Mouse (Mus musculus): ENCODE measurements around the gene Hbb-y.
"Not testable (repeated sequence)": the region's sequence is repeated elsewhere in the genome, so short reads cannot be mapped to it uniquely, and the experiment has no call there.

Hbb-y gene

DNA sequence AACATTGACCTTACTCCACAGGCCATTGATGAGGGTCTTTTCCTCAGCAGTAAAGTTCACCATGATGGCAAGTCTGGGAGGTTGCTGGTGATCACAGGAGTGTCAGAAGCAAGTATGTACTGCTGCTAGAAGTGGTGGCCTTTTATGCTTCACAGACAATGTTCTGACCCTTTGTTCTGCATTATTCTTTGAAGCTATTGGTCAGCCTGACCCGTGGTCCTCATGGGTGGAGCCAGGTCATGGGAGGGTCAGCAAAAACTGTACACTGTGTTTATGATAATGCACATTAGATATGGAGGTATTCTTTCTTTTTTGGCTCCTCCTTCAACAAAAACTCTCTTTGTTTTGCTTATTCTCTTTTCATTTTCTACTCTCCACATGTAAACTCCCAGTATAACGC, at the start of gene Hbb-y:
TSS of gene Hbb-y (minus strand) at position 127 of the 400 bp plus-strand sequence.
- DNase-seq (ENCODE audit: low spot score in 2 of 2), result no peak

DNA sequence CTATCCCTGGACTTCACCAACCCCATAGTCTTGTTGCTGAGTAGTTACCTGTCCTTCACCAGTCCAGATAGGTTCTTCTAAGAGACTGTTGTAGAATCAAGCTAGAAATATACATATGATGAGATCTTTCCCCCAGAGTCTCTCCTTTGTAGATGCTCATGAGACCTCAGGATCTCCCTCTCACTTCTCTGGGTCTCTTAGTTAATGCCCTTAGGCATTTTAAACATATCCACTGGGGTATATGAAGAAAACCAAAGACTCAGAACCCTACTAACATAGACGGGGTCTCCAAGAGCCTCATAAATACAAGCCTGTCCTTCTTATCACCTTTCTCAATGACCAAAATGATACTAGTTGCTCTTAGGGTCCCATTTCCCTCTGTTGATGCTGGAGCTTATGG, 41.4 kb upstream of the Hbb-y start, which contains the start of gene Olfr64:
TSS of gene Olfr64 (minus strand) at position 101 of the 400 bp plus-strand sequence.
- DNase-seq (ENCODE audit: low spot score in 2 of 2), result no peak

DNA sequence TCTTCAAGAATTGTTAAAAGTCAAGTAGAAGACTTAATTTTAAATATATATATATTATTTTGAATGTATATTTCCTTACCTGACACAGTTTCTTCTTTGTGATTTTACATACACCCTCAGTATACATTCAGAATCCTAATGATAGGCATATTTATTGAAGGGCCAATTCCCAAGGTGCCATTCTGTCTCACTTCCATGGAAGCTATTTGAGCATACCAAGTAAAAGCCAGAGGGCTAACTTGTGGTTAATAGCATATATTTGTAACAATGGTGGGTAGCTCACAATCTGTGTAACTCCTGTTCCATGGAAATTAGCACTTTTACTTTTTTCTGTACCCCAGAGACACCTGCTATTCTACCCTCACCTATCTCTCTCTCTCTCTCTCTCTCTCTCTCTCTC, 33.1 kb upstream of the Hbb-y start, which contains the start of gene Olfr66:
TSS of gene Olfr66 (minus strand) at position 101 of the 400 bp plus-strand sequence.
- DNase-seq (ENCODE audit: low spot score in 2 of 2), result no peak

DNA sequence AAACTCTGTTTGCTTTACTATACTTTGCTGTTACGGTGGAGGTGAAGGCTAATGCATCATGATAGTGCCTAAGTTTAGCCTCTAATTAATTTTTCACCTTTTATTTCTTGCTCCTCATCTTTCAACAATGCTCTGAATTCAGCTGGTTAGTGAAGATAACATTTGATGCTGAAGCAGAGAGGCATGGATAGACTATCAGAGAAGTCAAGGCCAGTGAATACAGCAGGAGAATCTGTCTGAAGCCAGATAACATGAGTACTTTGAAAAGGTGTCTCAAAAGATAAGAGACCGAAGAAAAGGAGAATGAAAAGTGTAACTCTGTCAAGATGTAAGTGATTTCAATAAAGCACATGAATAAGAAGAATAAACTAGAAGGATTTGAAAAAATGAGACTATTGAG, 24.1 kb upstream of the Hbb-y start:
- DNase-seq (ENCODE audit: low spot score in 2 of 2), result no peak

DNA sequence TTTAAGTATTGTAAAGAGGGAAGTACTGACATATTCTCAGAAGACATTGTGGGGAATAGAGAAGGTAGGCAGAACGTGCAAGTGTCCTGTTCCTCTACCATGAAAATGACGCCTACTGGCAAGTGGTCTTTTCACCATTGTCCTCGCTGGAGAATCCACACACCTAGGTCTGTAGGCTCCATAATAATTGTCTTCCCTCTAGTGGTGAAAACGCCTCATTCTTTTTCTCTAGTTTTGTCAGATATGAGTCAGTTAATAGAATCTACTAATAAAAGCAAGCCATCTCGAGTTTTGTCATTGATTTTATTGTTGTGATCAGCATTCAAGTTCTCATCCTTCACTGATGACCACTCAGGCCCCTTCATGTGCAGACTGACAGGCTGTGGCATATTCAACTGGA, 21.4 kb upstream of the Hbb-y start:
- no peak for DNase-seq (ENCODE audit: low spot score in 2 of 2)

DNA sequence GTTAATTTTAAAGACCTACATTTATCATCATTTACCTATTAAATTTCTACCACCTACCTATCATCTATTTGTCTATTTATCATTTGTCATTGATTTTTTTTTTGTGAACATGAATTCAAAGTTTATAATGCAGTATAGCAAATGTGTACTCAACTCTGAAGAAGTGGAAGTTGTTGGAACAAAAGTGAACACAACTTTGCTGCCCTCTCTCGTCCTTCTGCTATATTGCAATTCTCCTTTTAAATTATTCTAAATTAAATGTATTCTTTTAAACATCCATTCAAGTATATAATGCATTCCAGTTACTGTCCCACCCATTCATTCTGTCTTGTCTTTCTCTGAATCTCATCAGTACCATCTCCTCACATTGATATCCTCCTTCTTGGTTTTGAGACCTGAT, 20.0 kb upstream of the Hbb-y start:
- no peak for DNase-seq (ENCODE audit: low spot score in 2 of 2)

DNA sequence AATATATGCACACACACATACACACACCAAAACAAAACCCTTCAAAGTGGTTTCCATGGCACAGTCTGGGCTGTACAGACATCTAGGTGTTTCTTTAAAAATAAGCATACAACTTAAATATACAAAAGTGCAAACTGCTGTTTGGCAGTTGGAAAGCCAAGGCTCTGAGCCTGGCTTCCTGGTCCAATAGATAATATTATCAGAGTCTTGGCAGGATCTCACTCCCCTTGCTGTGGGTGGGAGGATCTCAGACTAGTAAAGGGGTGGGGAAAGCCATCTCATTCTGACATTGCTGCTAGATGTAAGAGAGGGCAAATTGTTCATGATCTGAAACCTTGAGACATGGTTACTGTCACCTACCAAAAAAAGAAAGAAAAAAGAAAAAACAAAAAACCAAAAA, 17.7 kb upstream of the Hbb-y start:
- DNase-seq (ENCODE audit: low spot score in 2 of 2), result no peak

DNA sequence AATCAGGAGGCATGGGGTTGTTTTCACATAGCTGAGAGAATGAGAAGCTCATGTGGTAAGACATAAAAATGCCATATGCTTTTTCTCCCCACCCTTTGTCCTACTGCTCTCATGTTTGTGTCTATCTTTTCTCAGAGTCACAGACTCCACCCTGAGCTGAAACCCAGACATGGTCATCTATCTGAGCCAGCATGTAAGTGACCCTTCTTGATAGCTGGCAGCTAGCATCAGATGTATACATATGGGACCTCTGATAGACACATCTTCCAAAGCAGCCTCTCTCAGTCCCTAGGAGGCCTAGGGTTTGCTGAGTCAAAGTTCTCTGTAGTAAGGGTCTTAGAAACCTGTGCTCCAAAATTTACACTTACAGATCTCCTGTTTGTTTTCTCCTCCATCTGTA, 12.7 kb upstream of the Hbb-y start:
- DNase-seq (ENCODE audit: low spot score in 2 of 2), result no peak

DNA sequence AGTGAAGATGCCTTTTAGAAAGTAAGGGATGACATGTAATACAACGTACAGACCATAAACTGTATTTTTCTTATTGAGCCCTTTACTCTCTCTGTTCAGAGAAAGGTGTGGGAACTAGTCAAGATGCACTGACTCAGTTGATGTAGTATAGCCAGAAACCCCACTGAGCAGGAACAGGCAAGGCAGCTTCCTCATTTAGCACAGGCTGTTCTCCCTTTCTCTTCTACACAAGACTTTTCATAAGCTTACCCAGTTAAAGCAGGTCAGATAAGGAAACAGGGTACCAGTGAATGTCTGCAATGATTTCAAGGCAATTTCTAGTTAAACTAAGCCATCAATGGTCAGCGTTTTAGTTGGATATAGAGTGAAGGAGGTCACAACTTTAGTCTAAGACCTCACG, 8.5 kb upstream of the Hbb-y start:
- no peak for DNase-seq (ENCODE audit: low spot score in 2 of 2)

DNA sequence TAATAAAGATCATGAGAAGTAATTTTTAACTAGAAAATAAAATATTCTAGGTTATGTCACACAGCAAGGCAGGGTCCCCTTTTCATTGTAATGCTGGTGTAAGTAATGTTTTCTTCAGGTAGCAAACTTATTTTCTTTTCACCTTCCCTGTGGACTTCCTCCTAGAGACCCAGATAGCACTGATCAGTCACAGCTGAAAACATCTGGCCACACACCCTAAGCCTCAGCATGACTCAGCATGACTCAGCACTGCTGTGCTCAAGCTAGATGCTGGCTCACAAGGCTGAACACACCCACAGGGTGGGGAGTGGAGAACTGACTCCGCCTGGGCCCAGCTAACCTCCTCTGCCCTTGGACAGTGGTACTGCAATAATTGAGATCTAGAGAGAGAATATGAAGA, 7.8 kb upstream of the Hbb-y start:
- DNase-seq (ENCODE audit: low spot score in 2 of 2), result no peak

DNA sequence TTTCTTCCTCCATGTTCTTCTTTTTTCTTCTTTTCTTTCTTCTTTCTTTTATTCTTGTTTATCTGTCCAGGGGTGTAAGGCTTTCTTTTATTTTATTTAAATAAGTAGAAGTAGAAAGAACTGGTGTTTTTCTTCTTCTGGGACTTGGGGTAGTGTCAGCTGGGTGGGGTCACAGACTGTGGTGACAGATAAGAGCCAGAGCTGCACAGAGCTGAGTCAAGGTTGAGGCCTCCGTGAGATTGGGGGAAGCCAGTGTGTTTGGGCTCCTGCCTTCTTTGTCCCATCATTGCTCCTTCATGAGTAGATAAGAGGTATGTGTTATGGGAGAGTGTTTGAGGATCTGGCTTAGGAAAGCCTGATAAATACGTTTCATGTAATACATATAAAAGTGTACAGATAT, 6.1 kb upstream of the Hbb-y start:
- DNase-seq (ENCODE audit: low spot score in 2 of 2), result no peak

DNA sequence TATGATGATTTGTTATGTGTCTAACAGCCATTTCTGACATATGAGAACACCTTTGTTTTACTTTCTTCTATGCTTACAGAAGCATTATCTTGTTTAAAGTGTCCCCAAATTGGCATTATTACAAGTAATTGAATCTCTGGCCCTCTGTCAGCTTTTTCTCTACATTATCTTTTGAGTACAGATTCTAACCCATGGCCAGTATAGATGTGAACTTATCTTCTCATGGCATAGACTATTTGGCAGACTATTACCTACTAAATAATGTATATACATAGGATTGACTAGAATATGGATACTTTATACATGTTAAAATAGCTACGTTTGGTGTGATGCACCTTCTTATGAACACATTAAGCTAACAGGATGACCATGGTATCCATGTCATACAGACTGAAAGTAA, 1.7 kb upstream of the Hbb-y start:
- no peak for DNase-seq (ENCODE audit: low spot score in 2 of 2)

DNA sequence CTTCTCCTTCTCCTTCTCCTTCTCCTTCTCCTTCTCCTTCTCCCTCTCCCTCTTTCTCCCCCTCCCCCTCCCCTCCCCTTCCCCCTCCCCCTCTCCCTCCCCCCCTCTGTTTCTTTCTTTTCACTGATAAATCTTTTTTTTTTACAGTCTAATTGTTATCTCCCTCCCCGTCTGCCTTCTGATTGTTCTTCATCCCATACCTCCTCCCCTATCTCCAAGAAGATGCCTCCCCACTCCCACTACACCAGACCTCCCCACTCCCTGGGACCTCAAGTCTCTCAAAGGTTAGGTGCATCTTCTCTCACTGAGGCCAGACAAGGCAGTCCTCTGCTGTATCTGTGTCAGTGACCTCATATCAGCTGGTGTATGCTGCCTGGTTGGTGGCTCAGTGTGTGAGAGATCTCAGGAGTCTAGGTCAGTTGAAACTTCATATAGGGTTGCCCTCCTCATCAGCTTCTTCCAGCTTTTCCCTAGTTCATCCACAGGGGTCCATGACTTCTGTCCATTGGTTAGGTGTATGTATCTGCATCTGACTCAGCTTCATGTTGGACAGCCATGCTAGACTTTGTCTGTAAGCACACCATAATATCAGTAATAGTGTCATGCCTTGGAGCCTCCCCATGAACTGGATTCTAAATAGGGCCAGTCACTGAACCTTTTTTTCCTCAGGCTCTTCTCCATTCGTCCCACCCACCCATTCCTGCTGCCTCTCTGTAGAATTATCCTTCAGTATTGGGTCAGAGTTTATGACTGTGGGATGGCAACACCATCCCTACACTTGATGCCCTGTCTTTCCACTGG, 8.3 kb downstream of the Hbb-y start:
- DNase-seq (ENCODE audit: low spot score in 2 of 2), result no peak

DNA sequence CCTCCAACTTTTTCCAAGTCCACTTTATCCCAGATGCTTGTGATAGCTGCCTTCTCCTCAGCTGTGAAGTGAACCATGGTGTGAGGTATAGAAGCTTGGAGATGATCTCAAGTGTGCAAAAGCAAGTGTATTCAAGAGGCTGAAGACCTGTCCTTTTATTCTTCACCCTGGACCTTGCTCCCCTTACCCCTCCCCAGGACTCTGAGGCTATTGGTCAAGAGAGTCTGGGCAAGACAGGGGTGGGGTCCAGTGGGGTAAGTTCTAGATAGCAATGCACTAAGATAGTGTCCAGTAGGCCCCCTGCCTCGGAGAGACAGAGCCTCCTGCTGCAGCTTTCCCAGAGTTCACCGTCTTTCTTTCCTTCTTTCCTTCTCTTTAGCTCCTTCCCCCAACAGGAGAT, 10.0 kb downstream of the Hbb-y start, which contains the start of gene Hbb-bh1:
TSS of gene Hbb-bh1 (minus strand) at position 131 of the 400 bp plus-strand sequence.
- no peak for DNase-seq (ENCODE audit: low spot score in 2 of 2)

DNA sequence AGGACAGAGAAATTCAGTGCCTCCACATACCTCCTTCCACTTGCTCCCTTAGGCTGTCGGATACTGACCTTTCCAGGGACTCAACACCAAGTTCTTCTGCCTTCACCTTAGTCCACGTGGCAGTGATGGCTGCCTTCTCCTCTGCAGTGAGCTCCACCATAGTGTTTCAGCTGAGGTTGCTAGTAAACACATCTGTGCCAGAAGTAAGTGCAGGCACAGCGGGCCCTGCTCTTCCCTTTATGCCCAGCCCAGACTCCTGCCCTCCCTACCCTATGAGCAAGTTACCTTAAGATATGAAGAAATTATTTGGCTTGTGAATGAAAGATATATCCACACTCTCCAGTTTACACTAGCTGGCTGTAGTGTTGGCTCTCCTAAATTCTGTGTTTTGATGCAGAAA, 12.7 kb downstream of the Hbb-y start, which contains the start of gene Hbb-bh2:
TSS of gene Hbb-bh2 (minus strand) at position 253 of the 400 bp plus-strand sequence.
- DNase-seq (ENCODE audit: low spot score in 2 of 2), result no peak

DNA sequence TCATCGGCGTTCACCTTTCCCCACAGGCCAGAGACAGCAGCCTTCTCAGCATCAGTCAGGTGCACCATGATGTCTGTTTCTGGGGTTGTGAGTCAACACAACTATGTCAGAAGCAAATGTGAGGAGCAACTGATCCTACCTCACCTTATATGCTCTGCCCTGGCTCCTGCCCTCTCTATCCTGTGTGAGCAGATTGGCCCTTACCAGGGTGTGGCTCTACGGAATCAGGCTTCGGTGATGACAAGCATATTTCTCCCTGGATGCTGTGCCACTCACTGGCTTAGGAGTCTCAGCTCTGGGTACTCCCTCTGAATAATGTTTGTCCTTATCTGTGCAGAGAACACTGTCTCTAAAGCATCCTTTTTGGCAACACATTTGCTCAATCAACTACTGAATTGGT, 25.2 kb downstream of the Hbb-y start, which contains the start of gene Hbb-bs:
TSS of gene Hbb-bs (minus strand) at position 289 of the 400 bp plus-strand sequence.
- no peak for DNase-seq (ENCODE audit: low spot score in 2 of 2)

DNA sequence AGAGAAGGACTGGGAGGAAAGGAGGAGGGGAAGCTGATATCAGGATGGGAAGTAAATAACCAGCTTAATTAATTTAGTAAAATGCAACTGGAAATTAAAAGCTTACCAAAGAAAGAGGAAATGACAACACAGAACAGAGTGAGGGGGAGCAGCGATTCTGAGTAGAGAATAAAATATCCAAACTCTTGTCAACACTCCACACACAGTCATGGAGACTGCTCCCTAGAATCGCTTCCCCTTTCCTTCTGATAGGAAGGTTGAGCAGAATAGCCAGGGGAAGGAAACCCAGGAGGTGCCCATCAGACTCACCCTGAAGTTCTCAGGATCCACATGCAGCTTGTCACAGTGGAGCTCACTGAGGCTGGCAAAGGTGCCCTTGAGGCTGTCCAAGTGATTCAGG, 25.9 kb downstream of the Hbb-y start:
- not testable (repeated sequence) for DNase-seq (ENCODE audit: low spot score in 2 of 2)

DNA sequence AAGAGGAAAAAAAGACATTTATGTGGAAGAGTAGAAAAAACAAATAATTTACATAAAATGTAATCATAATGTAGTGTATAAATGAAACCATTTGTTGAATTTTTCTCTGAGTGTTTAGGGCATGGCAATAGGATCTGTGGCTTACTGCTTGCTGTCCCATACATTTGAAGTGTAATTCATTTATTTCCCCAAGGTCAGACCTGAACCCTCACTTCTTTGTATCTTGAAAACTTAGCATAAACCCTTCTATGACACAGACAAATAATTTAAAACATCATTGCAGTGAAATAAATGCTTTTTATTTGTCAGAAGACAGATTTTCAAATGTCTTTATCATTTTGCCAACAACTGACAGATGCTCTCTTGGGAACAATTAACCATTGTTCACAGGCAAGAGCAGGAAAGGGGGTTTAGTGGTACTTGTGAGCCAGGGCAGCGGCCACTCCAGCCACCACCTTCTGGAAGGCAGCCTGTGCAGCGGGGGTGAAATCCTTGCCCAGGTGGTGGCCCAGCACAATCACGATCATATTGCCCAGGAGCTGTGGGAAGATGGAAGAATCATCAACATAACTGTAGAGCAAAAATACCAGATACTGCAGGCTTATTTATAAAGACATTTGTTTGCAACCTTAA, 26.6 kb downstream of the Hbb-y start:
- DNase-seq (ENCODE audit: low spot score in 2 of 2), result no peak

DNA sequence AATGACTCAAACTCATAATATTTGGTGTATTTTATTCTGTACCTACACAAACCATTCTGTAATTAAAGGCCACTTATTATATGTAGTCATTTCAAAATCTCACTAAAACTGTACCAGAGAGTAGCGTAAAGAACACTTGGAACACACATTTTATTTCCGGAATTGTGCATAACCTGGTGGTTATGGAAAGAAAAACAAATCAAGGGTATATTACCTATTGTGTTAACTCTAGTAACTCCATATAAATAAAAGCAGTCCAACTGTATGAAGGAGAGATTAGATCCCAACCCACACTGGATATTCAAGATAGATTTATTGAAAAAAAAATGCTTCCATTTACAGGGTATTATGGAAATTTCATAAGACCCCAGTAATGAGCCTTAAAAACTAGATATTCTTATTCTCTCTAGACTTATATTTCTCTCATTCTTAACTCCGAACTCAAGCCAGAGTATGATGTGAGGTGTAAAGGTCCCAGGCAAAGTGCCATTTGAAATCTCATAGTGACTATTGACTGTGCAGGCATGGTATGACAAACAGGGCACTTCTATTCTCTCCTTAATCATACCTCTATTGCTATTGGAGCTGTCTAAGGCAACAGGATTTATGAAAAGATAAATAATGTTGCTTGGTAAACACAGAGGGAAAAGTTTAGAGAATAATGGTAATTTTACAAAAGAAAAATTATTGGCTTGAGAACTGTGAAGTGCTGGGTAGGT, 27.3 kb downstream of the Hbb-y start:
- no peak for DNase-seq (ENCODE audit: low spot score in 2 of 2)

DNA sequence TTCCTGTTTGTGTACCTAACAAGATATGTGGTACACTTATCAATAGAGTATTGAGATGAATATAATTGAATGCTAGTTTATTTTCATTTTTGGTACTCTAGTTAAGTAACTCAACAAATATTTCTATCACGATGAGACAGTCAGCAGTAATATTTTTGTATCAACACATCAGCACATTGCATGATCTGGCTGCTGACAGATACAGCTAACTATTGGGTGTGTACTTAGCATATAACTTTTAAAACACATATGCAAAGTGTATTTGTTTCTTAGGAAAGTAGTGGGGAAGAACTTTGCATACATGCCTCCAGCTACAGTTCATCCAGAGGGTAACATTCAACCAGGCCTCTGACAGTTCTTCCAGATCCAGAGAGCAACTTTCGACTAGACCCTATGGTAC, 28.4 kb downstream of the Hbb-y start:
- no peak for DNase-seq (ENCODE audit: low spot score in 2 of 2)

DNA sequence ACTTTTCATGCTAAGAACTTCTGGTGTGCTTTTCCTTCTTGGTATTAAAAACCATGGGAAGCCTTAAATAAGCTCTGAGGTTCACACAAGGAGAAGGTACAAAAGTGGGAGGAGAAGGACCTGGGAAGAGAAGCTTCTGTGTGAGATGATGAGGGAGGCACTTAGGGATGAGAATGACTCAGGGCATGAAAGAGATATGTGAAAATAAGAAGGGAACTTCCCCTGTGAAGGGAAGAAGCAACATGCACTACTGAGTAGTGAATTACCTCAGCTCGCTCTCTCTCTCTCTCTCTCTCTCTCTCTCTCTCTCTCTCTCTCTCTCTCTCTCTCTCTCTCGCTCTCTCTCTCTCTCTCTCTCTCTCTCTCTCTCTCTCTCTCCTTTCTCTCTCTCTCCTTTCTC, 37.9 kb downstream of the Hbb-y start:
- DNase-seq (ENCODE audit: low spot score in 2 of 2), result not testable (repeated sequence)

DNA sequence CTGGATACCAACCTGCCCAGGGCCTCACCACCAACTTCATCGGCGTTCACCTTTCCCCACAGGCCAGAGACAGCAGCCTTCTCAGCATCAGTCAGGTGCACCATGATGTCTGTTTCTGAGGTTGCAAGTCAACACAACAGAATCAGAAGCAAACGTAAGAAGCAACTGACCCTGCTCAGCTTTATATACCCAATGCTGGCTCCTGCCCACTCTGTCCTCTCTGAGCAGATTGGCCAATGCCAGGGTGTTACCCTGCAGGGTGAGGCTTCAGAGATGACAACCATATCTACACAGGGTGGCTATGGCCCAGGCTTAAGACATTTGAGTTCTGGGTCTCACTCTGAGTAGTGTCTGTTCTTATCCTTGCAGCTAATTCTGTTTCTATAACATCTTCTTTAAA, 39.2 kb downstream of the Hbb-y start, which contains the start of gene Hbb-bt:
TSS of gene Hbb-bt (minus strand) at position 231 of the 400 bp plus-strand sequence.
- no peak for DNase-seq (ENCODE audit: low spot score in 2 of 2)

All from frontal cortex, postnatal 14 days (tissue).